ENCODE assay signal across 9 mouse cellular contexts in genomic region chr5:120231435-120232147, GRCm38 (mm10).
A peak's percentile ranks its signal among the peaks of the same experiment; 100 is the strongest.
DNase-seq lines count a peak whose midpoint lies in the region; ATAC-seq and TF ChIP-seq lines count a peak whose summit lies in the region.
"Had no signal": no experiment of that assay in that cellular context is flagged by ENCODE, and none has a peak within 500 bp of the region (broad histone marks: within the 10 kb centered on the region; RNA-seq: fewer than 3 reads in every experiment).

No protein-coding gene starts in this region.

- H3K27me3 ChIP-seq in intestine, embryonic 14.5 days (replicated peaks; ENCODE audit: control insufficient read depth, insufficient read depth, low read length): 0 out of 2 replicates have a peak, but pooled peaks cover 3% of the 10 kb centered on the region
- 0 out of 2 replicates have a peak, but pooled peaks cover 7% of the 10 kb centered on the region for H3K27me3 ChIP-seq in intestine, postnatal 0 days (replicated peaks; ENCODE audit: control insufficient read depth, insufficient read depth, low read length)
- H3K27me3 ChIP-seq in forebrain, embryonic 13.5 days: peaks cover 13% of the 10 kb centered on the region; the same call in 1 of the 2 replicates
- peaks cover 29% of the 10 kb centered on the region for H3K27me3 ChIP-seq in limb, embryonic 15.5 days

- H3K4me2 ChIP-seq in intestine, embryonic 14.5 days (ENCODE audit: low read length): peak overlapping the region; percentile 37
- H3K4me2 ChIP-seq in intestine, postnatal 0 days (replicated peaks; ENCODE audit: low read depth): no peak overlapping the region
- H3K4me2 ChIP-seq in forebrain, embryonic 13.5 days: peak overlapping the region; percentile 60
- 0 out of 2 replicates have a peak overlapping the region, but pooled peaks have one; percentile 10 for H3K4me2 ChIP-seq in limb, embryonic 15.5 days

- H3K36me3 ChIP-seq in intestine, embryonic 14.5 days (ENCODE audit: control insufficient read depth, insufficient read depth, low read length): no peaks in the 10 kb centered on the region
- no peaks in the 10 kb centered on the region for H3K36me3 ChIP-seq in intestine, postnatal 0 days (ENCODE audit: control insufficient read depth, insufficient read depth)
- H3K36me3 ChIP-seq in forebrain, embryonic 13.5 days (ENCODE audit: poor library complexity, severe bottlenecking): no peaks in the 10 kb centered on the region
- H3K36me3 ChIP-seq in limb, embryonic 15.5 days: no peaks in the 10 kb centered on the region

- H3K9me3 ChIP-seq in intestine, embryonic 14.5 days (ENCODE audit: control insufficient read depth, low read length): no peaks in the 10 kb centered on the region
- H3K9me3 ChIP-seq in intestine, postnatal 0 days (ENCODE audit: control insufficient read depth): no peaks in the 10 kb centered on the region
- no peaks in the 10 kb centered on the region for H3K9me3 ChIP-seq in forebrain, embryonic 13.5 days (replicated peaks)
- no peaks in the 10 kb centered on the region for H3K9me3 ChIP-seq in limb, embryonic 15.5 days

- no peak overlapping the region for H3K9ac ChIP-seq in intestine, embryonic 14.5 days (ENCODE audit: low read length)
- H3K9ac ChIP-seq in intestine, postnatal 0 days (ENCODE audit: low read depth, low read length): no peak overlapping the region
- H3K9ac ChIP-seq in forebrain, embryonic 13.5 days: peak overlapping the region; percentile 59
- H3K9ac ChIP-seq in limb, embryonic 15.5 days: no peak overlapping the region

- no peak overlapping the region for H3K4me3 ChIP-seq in intestine, embryonic 14.5 days (ENCODE audit: low read depth, low read length)
- no peak overlapping the region for H3K4me3 ChIP-seq in intestine, postnatal 0 days (ENCODE audit: low read depth, low read length)
- H3K4me3 ChIP-seq in forebrain, embryonic 13.5 days: peak overlapping the region; percentile 19
- no peak overlapping the region for H3K4me3 ChIP-seq in limb, embryonic 15.5 days

- DNase-seq in intestine, embryonic 14.5 days (ENCODE audit: low spot score): no peak
- DNase-seq in brain, embryonic 14.5 days (ENCODE audit: low read depth): peak; percentile 96
- no peak for DNase-seq in adrenal gland, postnatal 10 days
- no peak for DNase-seq in thymus, postnatal 14 days
- DNase-seq: heart, adult 11 months had no signal

- WGBS in intestine, embryonic 14.5 days: 4% methylated on average over 25 of the region's 25 CpGs
- WGBS in intestine, postnatal 0 days: 26% methylated on average over 25 of the region's 25 CpGs
- WGBS in forebrain, embryonic 13.5 days: 5% methylated on average over 25 of the region's 25 CpGs
- WGBS in limb, embryonic 15.5 days: 7% methylated on average over 23 of the region's 25 CpGs

- no peak overlapping the region for H3K27ac ChIP-seq in intestine, embryonic 14.5 days (ENCODE audit: low read depth)
- no peak overlapping the region for H3K27ac ChIP-seq in intestine, postnatal 0 days (ENCODE audit: low read depth, low read length)
- peak overlapping the region; percentile 92 for H3K27ac ChIP-seq in forebrain, embryonic 13.5 days
- H3K27ac ChIP-seq in limb, embryonic 15.5 days: no peak overlapping the region

- TF ChIP-seq CTCF in intestine, postnatal 0 days (IDR thresholded peaks at IDR 0.05; ENCODE audit: low read depth): no peak
- no peak for TF ChIP-seq CTCF in brain, embryonic 14.5 days (IDR thresholded peaks at IDR 0.05; ENCODE audit: borderline replicate concordance, extremely low read depth, insufficient read depth, insufficient read length)

- TF ChIP-seq POLR2A in brain, embryonic 14.5 days (IDR thresholded peaks at IDR 0.05; ENCODE audit: borderline replicate concordance, extremely low read depth, insufficient read depth, insufficient read length, poor library complexity, severe bottlenecking): no peak

- no peak for ATAC-seq in intestine, embryonic 14.5 days (replicated peaks; ENCODE audit: low FRiP score, low TSS enrichment, low read depth)
- ATAC-seq in intestine, postnatal 0 days: no peak
- peak; percentile 65 for ATAC-seq in forebrain, embryonic 13.5 days
- ATAC-seq in limb, embryonic 15.5 days (ENCODE audit: insufficient number of reproducible peaks, low FRiP score, low TSS enrichment, low read depth): no peak
- no peak for ATAC-seq in activated CD4-positive, CD25-positive, alpha-beta regulatory T cell, adult 4 months

- H3K4me1 ChIP-seq in intestine, embryonic 14.5 days (replicated peaks; ENCODE audit: control insufficient read depth, insufficient read depth, low read length): peaks cover 3% of the 10 kb centered on the region; the same call in 1 of the 2 replicates
- H3K4me1 ChIP-seq in intestine, postnatal 0 days (replicated peaks; ENCODE audit: control insufficient read depth, insufficient read depth, low read length): no peaks in the 10 kb centered on the region; the same call in 1 of the 2 replicates
- H3K4me1 ChIP-seq in forebrain, embryonic 13.5 days: peaks cover 49% of the 10 kb centered on the region
- peaks cover 16% of the 10 kb centered on the region for H3K4me1 ChIP-seq in limb, embryonic 15.5 days
